Mouse (Mus musculus) midbrain, postnatal 0 days (tissue): Measurements from ENCODE around the gene Kdm2a. TPM values are rescaled to one million over a fixed set of nuclear protein-coding genes. Genes with fewer than 3 reads are reported as not detected.
A peak's percentile ranks its signal among the peaks of the same experiment; 100 is the strongest.

ENCODE experiments used
- ATAC-seq: fragments of 200-750 bp; cut with Nextera tagmentation; 2 replicates; pipeline ENCODE4 v1.8.0; 2017; ENCODE audit warnings: moderate number of reproducible peaks, mild to moderate bottlenecking, moderate TSS enrichment, moderate library complexity; ENCODE audit not compliant: low FRiP score
- DNase-seq: peaks from one replicate; pipeline ENCODE4 v3.0.0-alpha.2; 2015; ENCODE audit warnings: low spot score
- H3K27ac ChIP-seq: fragments of 300-500 bp; sonication (generic); 2 replicates; pipeline ENCODE4 v1.5.1; 2014; ENCODE audit warnings: low read depth, mild to moderate bottlenecking, low read length, mixed read lengths
- H3K27me3 ChIP-seq: fragments of 300-500 bp; sonication (generic); 2 replicates; pipeline ENCODE4 v1.6.1; 2014; ENCODE audit warnings: low read length, control low read depth, mixed read lengths; ENCODE audit not compliant: insufficient read depth
- H3K36me3 ChIP-seq: fragments of 300-500 bp; sonication (generic); 2 replicates; pipeline ENCODE4 v1.6.1; 2014; ENCODE audit warnings: low read length, control low read depth, mixed read lengths; ENCODE audit not compliant: insufficient read depth
- H3K4me1 ChIP-seq: fragments of 300-500 bp; sonication (generic); 2 replicates; pipeline ENCODE4 v1.6.1; 2014; ENCODE audit warnings: mild to moderate bottlenecking, control low read depth, antibody characterized with exemption, low read length, mixed read lengths; ENCODE audit not compliant: insufficient read depth
- H3K4me2 ChIP-seq: fragments of 300-500 bp; sonication (generic); 2 replicates; pipeline ENCODE4 v1.6.1; 2014; ENCODE audit warnings: low read depth, mild to moderate bottlenecking, low read length, mixed read lengths; ENCODE audit not compliant: poor library complexity, severe bottlenecking
- H3K4me3 ChIP-seq: fragments of 300-500 bp; sonication (generic); 2 replicates; pipeline ENCODE4 v1.5.1; 2014; ENCODE audit warnings: low read depth, mild to moderate bottlenecking, low read length, moderate library complexity
- H3K9ac ChIP-seq: fragments of 300-500 bp; sonication (generic); replicated peaks from 2 replicates; pipeline ENCODE4 v1.6.1; 2014; ENCODE audit warnings: mild to moderate bottlenecking, low read length, moderate library complexity, mixed read lengths; ENCODE audit not compliant: poor library complexity, severe bottlenecking
- H3K9me3 ChIP-seq: fragments of 300-500 bp; sonication (generic); 2 replicates; pipeline ENCODE4 v1.6.1; 2016; ENCODE audit warnings: low read length, control low read depth
- CTCF ChIP-seq: IDR thresholded peaks from 2 replicates; pipeline ENCODE4 v1.5.1; 2016; ENCODE audit warnings: antibody characterized with exemption, mild to moderate bottlenecking
- WGBS: fragments of 180-500 bp; shearing (Covaris S2); extraction: QIAGEN DNeasy Blood & Tissue Kit; methylation state at CpG from one replicate; pipeline ENCODE4 v1.1.7; 2014; 5-methylcytosine and 5-hydroxymethylcytosine counted together
- polyA plus RNA-seq: library from polyadenylated mRNA; unstranded; fragments of >200 nt; fragmentation: Nextera tagmentation; extraction: Ambion mirVana; gene quantifications from 2 replicates; pipeline ENCODE4 v1.2.1, GENCODE M21; 2015
- total RNA-seq: library from RNA; depleted of rRNA; stranded (reverse); fragments of >200 nt; gene quantifications from 2 replicates; pipeline ENCODE4 v1.2.3, GENCODE M21; 2014

Gene Kdm2a
- total and polyA plus RNA-seq, 2 experiments from 2014 or later, result 18.4 to 103 TPM

GRCm38 (mm10) chr19:4306190-4306577 is 91.9 kb downstream of the Kdm2a start, which contains the start of gene Grk2:
Grk2 (minus strand) TSS chr19:4306222.
- ATAC-seq, result peak; percentile 73
- peaks cover 44% of the 10 kb centered on the region for H3K4me1 ChIP-seq
- H3K36me3 ChIP-seq, result no peaks in the 10 kb centered on the region
- peak within 1 kb of the TSS; percentile 88 for H3K27ac ChIP-seq
- 4% methylated on average over 19 of the region's 46 CpGs for WGBS
- peak within 1 kb of the TSS; percentile 89 for H3K4me3 ChIP-seq
- peak within 1 kb of the TSS; percentile 99 for H3K9ac ChIP-seq
- peak within 1 kb of the TSS; percentile 92 for H3K4me2 ChIP-seq
- H3K27me3 ChIP-seq, result no peaks in the 10 kb centered on the region
- TF ChIP-seq CTCF, result peak; percentile 71
- no peaks in the 10 kb centered on the region for H3K9me3 ChIP-seq
- peak; percentile 61 for DNase-seq

DNA sequence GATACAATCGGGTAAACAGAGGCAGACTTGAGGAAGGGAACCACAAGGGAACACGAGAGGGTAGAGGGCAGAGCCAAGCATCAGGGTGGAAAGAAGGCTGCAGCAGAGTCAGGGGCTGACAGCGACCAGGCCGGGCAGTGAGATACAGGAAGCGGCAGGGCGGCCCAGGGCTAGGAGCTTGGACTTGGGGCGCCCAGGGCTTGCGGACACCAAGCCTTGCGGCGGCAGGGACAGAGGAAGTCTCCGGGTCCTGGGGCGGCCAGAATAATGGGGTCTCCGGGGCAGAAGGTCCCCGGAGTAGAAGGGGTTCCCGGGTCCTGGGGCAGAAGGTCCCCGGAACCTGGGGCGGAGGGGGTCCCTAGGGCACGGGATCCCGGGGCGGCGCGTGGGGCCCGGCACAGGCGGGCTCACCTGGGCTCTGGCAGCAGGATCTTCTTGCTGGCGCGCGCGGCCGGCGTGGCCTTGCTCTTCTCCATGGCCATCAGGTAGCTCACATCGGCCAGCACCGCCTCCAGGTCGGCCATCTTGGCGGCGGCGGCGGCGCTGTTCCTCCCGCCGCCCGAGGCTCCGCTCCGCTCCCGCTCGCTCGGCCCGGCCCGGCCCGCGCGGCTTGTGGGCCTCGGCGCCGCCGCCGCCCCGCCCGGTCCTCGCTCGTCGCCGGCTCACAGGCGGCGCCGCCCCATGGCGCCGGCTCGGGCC is 92.4 kb downstream of the Kdm2a start:
- H3K4me2 ChIP-seq, result peak overlapping the region; percentile 92
- H3K27me3 ChIP-seq, result no peaks in the 10 kb centered on the region
- H3K4me1 ChIP-seq, result peaks cover 46% of the 10 kb centered on the region
- WGBS, result under 1% methylated on average over 40 of the region's 68 CpGs
- peak overlapping the region; percentile 99 for H3K9ac ChIP-seq
- 0 out of 2 replicates have a peak, but pooled peaks have one; percentile 1 for TF ChIP-seq CTCF
- no peaks in the 10 kb centered on the region for H3K36me3 ChIP-seq
- ATAC-seq (peak; percentile 53), DNase-seq (peak; percentile 49)
- peak overlapping the region; percentile 88 for H3K27ac ChIP-seq
- peak overlapping the region; percentile 89 for H3K4me3 ChIP-seq
- H3K9me3 ChIP-seq, result no peaks in the 10 kb centered on the region

GRCm38 (mm10) chr19:4304871-4305321 is 93.2 kb downstream of the Kdm2a start:
- no peaks in the 10 kb centered on the region for H3K9me3 ChIP-seq
- no peak overlapping the region for H3K27ac ChIP-seq
- H3K27me3 ChIP-seq, result no peaks in the 10 kb centered on the region
- no peak for TF ChIP-seq CTCF
- DNase-seq, result no peak
- WGBS, result 63% methylated on average over 4 of the region's 4 CpGs
- H3K36me3 ChIP-seq, result no peaks in the 10 kb centered on the region
- ATAC-seq, result 0 out of 2 replicates have a peak, but pooled peaks have one; percentile 14
- H3K9ac ChIP-seq, result peak overlapping the region; percentile 99
- peaks cover 48% of the 10 kb centered on the region for H3K4me1 ChIP-seq
- H3K4me2 ChIP-seq, result peak overlapping the region; percentile 92
- peak overlapping the region; percentile 89 for H3K4me3 ChIP-seq

GRCm38 (mm10) chr19:4304251-4304821 is 93.7 kb downstream of the Kdm2a start:
- Histone ChIP-seq H3K4me1 (peaks cover 48% of the 10 kb centered on the region), H3K4me2 (peak overlapping the region; percentile 92), H3K9me3 (no peaks in the 10 kb centered on the region), H3K36me3 (no peaks in the 10 kb centered on the region), H3K27ac (no peak overlapping the region), H3K9ac (0 out of 2 replicates have a peak overlapping the region, but pooled peaks have one; percentile 13), H3K27me3 (no peaks in the 10 kb centered on the region), H3K4me3 (peak overlapping the region; percentile 89)
- no peak for ATAC-seq
- DNase-seq, result no peak
- TF ChIP-seq CTCF, result no peak; the same call in 1 of the 2 replicates
- WGBS, result 68% methylated on average over 5 of the region's 5 CpGs

DNA sequence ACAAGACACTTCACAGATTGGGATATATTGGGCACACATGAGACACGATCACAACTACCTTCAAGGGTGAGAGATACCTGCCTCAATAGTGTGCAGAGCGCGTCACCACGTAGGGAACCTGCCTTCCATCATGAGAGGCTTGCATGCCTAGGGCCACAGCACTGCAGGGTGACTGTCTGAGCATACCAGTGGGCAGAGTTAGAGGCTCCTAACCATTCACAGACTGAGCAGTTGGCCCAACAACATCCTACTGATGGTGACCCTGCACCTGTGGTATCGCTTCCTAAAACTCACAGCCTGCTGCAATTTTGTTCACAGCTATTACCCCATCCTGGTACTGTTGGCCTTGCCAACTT is 94.5 kb downstream of the Kdm2a start:
- no peak for ATAC-seq
- H3K9ac ChIP-seq, result no peak overlapping the region
- H3K27ac ChIP-seq, result no peak overlapping the region
- no peaks in the 10 kb centered on the region for H3K36me3 ChIP-seq
- H3K4me1 ChIP-seq, result peaks cover 48% of the 10 kb centered on the region
- H3K27me3 ChIP-seq, result no peaks in the 10 kb centered on the region
- no peaks in the 10 kb centered on the region for H3K9me3 ChIP-seq
- TF ChIP-seq CTCF, result no peak
- H3K4me3 ChIP-seq, result no peak overlapping the region
- peak overlapping the region; percentile 1; the same call in 1 of the 2 replicates for H3K4me2 ChIP-seq
- no peak for DNase-seq
- 94% methylated on average over 5 of the region's 5 CpGs for WGBS
